Mouse (Mus musculus): ENCODE measurements around the gene Foxred1.

GRCm38 (mm10) chr9:35217963-35218362 is 7.1 kb upstream of the Foxred1 start:
- no peak for TF ChIP-seq POLR2A (IDR thresholded peaks at IDR 0.05; ENCODE audit: low read depth, low read length)
- TF ChIP-seq CTCF (IDR thresholded peaks at IDR 0.05; ENCODE audit: extremely low read depth, insufficient read depth, insufficient read length, insufficient replicate concordance) = no peak

Measured in spleen, adult 2 months (tissue).